Mouse (Mus musculus): ENCODE results near the gene Dgcr6.

The Dgcr6 gene

GRCm38 (mm10) chr16:18103808-18104207 is 51.1 kb downstream of the Dgcr6 start:
- in situ Hi-C loops (cut with MboI; ENCODE audit: unreplicated experiment in 2 of 2) = loop anchor here in 1 of 2 experiments (25.0 kb wide), 1 partner anchor 508 kb away; the partner anchor contains the start of gene Gp1bb

GRCm38 (mm10) chr16:18108221-18108966 is 55.7 kb downstream of the Dgcr6 start:
- in situ Hi-C loops (cut with MboI; ENCODE audit: unreplicated experiment in 2 of 2) = loop anchor here (5.0 to 25.0 kb wide), 3 partner anchors 64 to 504 kb away; partner anchors contain the start of gene Gp1bb (in 1 of the 2)

GRCm38 (mm10) chr16:18111042-18111441 is 58.4 kb downstream of the Dgcr6 start:
- in situ Hi-C loops (cut with MboI; ENCODE audit: unreplicated experiment in 2 of 2) = loop anchor here (10.0 to 25.0 kb wide), 2 partner anchors 154 to 501 kb away; partner anchors contain the start of gene Gp1bb (in 1 of the 2)

DNA sequence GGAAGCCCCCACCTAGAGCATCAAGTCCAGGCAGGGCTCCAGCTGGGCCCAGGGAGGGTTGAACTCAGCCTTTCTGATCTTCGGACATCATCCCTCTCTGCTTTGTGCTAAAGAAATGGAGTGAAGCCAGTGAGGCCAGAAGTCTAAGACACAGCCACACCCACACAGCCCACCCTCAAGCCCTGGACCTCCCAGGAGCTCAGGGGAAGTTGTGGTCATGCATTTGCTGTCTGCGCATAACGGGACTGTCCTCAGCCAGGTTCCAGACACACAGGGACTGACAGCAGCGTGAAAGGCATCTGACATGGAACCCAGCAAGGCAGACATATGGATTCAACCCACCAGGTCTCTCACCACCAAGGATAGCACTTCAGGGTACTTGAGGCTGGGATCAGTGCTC is 63.8 kb downstream of the Dgcr6 start:
- in situ Hi-C loops (cut with MboI; ENCODE audit: unreplicated experiment in 2 of 2) = loop anchor here (5.0 to 25.0 kb wide), 3 partner anchors 96 to 496 kb away; partner anchors contain the start of gene Gp1bb (in 1 of the 2)

DNA sequence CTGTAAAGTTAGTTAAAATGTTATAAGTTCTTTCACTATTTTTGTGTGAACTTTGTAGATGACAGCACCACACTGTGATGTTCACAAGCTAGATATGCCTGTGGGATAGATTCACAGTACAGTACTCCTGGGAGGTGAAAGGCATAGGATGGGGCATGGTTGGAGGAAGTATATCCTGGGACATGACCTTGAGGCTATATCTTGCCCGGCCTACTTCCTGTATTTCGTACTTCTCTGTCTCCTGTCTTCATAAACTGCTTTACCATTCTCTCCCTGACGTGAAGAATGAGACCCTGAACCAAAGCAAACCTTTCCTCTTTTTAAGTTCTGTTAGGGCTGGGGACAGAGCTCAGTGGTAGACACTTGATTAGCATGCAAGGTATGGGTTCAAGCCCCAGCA is 65.6 kb downstream of the Dgcr6 start:
- in situ Hi-C loops (cut with MboI; ENCODE audit: unreplicated experiment in 2 of 2) = loop anchor here (5.0 to 25.0 kb wide), 3 partner anchors 94 to 494 kb away; partner anchors contain the start of gene Gp1bb (in 1 of the 2)

DNA sequence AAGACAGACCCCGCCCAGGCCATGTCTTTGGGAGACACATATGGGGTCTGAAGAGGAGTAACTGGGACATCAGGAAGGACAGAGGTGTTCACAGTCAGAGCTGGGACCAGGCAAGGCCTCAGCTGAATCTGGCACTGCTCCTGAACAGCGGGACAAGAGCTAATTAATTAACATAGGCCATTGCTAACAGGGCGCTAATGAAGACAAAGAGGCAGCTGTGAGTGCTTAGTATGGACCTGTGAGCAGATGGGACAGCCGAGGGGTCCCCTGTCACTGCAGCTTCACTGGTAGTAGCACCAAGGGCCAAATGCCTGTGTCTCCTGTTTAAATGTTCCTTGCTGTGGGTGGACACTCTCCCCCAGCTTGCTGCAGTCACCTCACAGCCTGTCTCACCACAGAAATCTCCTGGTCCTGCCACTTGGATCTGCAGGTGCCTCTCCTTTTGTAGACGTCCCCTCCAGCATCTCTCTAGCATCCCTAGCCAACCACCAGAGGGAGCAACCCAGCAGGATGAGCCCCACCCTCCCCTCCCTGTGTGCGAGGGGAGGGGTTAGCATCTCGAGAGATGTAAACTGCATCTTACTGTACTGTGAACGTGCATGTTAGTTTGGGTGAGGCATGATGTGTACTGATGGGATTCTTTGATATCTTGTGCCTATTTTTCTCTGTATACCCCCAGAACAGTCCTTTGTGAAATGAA is 66.5 kb downstream of the Dgcr6 start:
- in situ Hi-C loops (cut with MboI; ENCODE audit: unreplicated experiment in 2 of 2) = loop anchor here (5.0 to 25.0 kb wide), 3 partner anchors 93 to 493 kb away; partner anchors contain the start of gene Gp1bb (in 1 of the 2)
